Mouse (Mus musculus) hindbrain, embryonic 12.5 days (tissue): Measurements from ENCODE around the gene Fam172a. TPM values are rescaled to one million over a fixed set of nuclear protein-coding genes. Genes with fewer than 3 reads are reported as not detected.

Experiments
- ATAC-seq: fragments of 200-750 bp; cut with Nextera tagmentation; 2 replicates; pipeline ENCODE4 v1.8.0; 2017; ENCODE audit warnings: moderate TSS enrichment; ENCODE audit not compliant: low FRiP score
- H3K27ac ChIP-seq: fragments of 300-500 bp; sonication (generic); 2 replicates; pipeline ENCODE4 v1.5.1; 2016; ENCODE audit warnings: mild to moderate bottlenecking
- H3K27me3 ChIP-seq: fragments of 300-500 bp; sonication (generic); 2 replicates; pipeline ENCODE4 v1.6.1; 2016; ENCODE audit warnings: mild to moderate bottlenecking
- H3K36me3 ChIP-seq: fragments of 300-500 bp; sonication (generic); 2 replicates; pipeline ENCODE4 v1.6.1; 2016; ENCODE audit warnings: mild to moderate bottlenecking
- H3K4me1 ChIP-seq: fragments of 300-500 bp; sonication (generic); 2 replicates; pipeline ENCODE4 v1.6.1; 2016
- H3K4me2 ChIP-seq: fragments of 300-500 bp; sonication (generic); replicated peaks from 2 replicates; pipeline ENCODE4 v1.6.1; 2016; ENCODE audit warnings: mild to moderate bottlenecking
- H3K4me3 ChIP-seq: fragments of 300-500 bp; sonication (generic); 2 replicates; pipeline ENCODE4 v1.5.1; 2016; ENCODE audit warnings: mild to moderate bottlenecking
- H3K9ac ChIP-seq: fragments of 300-500 bp; sonication (generic); 2 replicates; pipeline ENCODE4 v1.6.1; 2016; ENCODE audit warnings: mild to moderate bottlenecking, moderate library complexity
- H3K9me3 ChIP-seq: fragments of 300-500 bp; sonication (generic); replicated peaks from 2 replicates; pipeline ENCODE4 v1.6.1; 2016; ENCODE audit warnings: mild to moderate bottlenecking
- WGBS: fragments of 180-500 bp; shearing (Covaris S2); methylation state at CpG from one replicate; pipeline ENCODE4 v1.1.7; 2016; 5-methylcytosine and 5-hydroxymethylcytosine counted together
- polyA plus RNA-seq: library from polyadenylated mRNA; unstranded; fragments of >200 nt; fragmentation: Nextera tagmentation; extraction: Ambion mirVana; gene quantifications from 2 replicates; pipeline ENCODE4 v1.2.1, GENCODE M21; 2016

Fam172a gene
- polyA plus RNA-seq, 1 experiment from 2014 or later = 42.4 TPM

GRCm38 (mm10) chr13:78207796-78208645, 506.2 kb downstream of the Fam172a start:
- ATAC-seq = no peak
- 0 out of 2 replicates have a peak overlapping the region, but pooled peaks have one; percentile 3 for H3K4me3 ChIP-seq
- H3K27ac ChIP-seq = peak overlapping the region; percentile 64
- peak overlapping the region; percentile 86 for H3K4me2 ChIP-seq
- peaks cover 68% of the 10 kb centered on the region for H3K4me1 ChIP-seq
- peak overlapping the region; percentile 35; the same call in 1 of the 2 replicates for H3K9ac ChIP-seq
- H3K27me3 ChIP-seq = peaks cover 9% of the 10 kb centered on the region; the same call in 1 of the 2 replicates
- H3K9me3 ChIP-seq = no peaks in the 10 kb centered on the region
- 5% methylated on average over 12 of the region's 12 CpGs for WGBS
- H3K36me3 ChIP-seq = no peaks in the 10 kb centered on the region

GRCm38 (mm10) chr13:78208689-78209410, 507.0 kb downstream of the Fam172a start:
- ATAC-seq = no peak
- H3K4me3 ChIP-seq = no peak overlapping the region; the same call in 1 of the 2 replicates
- H3K4me2 ChIP-seq = peak overlapping the region; percentile 86
- peak overlapping the region; percentile 35 for H3K27ac ChIP-seq
- H3K4me1 ChIP-seq = peaks cover 74% of the 10 kb centered on the region
- no peak overlapping the region for H3K9ac ChIP-seq
- H3K36me3 ChIP-seq = no peaks in the 10 kb centered on the region
- 13% methylated on average over 14 of the region's 14 CpGs for WGBS
- H3K27me3 ChIP-seq = peaks cover 9% of the 10 kb centered on the region; the same call in 1 of the 2 replicates
- no peaks in the 10 kb centered on the region for H3K9me3 ChIP-seq

- Histone ChIP-seq H3K4me1 (peaks cover 68% of the 10 kb centered on the region), H3K27ac (peak overlapping the region; percentile 69), H3K27me3 (peaks cover 9% of the 10 kb centered on the region; the same call in 1 of the 2 replicates), H3K9me3 (no peaks in the 10 kb centered on the region), H3K4me3 (peak overlapping the region; percentile 38), H3K4me2 (peak overlapping the region; percentile 86), H3K9ac (peak overlapping the region; percentile 69), H3K36me3 (no peaks in the 10 kb centered on the region)
- ATAC-seq = 0 out of 2 replicates have a peak, but pooled peaks have one; percentile 30
- WGBS = under 1% methylated on average over 12 of the region's 12 CpGs
Observed at GRCm38 (mm10) chr13:78209611-78210028, 507.8 kb downstream of the Fam172a start.

GRCm38 (mm10) chr13:78210029-78210747, 508.4 kb downstream of the Fam172a start:
- Histone ChIP-seq H3K27me3 (peaks cover 9% of the 10 kb centered on the region; the same call in 1 of the 2 replicates), H3K9ac (peak overlapping the region; percentile 69), H3K27ac (peak overlapping the region; percentile 69), H3K36me3 (no peaks in the 10 kb centered on the region), H3K9me3 (no peaks in the 10 kb centered on the region), H3K4me3 (peak overlapping the region; percentile 38), H3K4me1 (peaks cover 65% of the 10 kb centered on the region), H3K4me2 (peak overlapping the region; percentile 86)
- 1% methylated on average over 38 of the region's 38 CpGs for WGBS
- ATAC-seq = peak; percentile 71

- WGBS = 10% methylated on average over 13 of the region's 13 CpGs
- Histone ChIP-seq H3K27me3 (peaks cover 9% of the 10 kb centered on the region; the same call in 1 of the 2 replicates), H3K9me3 (no peaks in the 10 kb centered on the region), H3K27ac (0 out of 2 replicates have a peak overlapping the region, but pooled peaks have one; percentile 69), H3K36me3 (no peaks in the 10 kb centered on the region), H3K4me1 (peaks cover 64% of the 10 kb centered on the region), H3K4me3 (peak overlapping the region; percentile 38), H3K4me2 (peak overlapping the region; percentile 86), H3K9ac (peak overlapping the region; percentile 69)
- ATAC-seq = peak; percentile 30; the same call in 1 of the 2 replicates
Observed at GRCm38 (mm10) chr13:78210748-78211089, 508.9 kb downstream of the Fam172a start.

GRCm38 (mm10) chr13:78211231-78212010, 509.6 kb downstream of the Fam172a start:
- H3K27ac ChIP-seq = no peak overlapping the region
- H3K36me3 ChIP-seq = no peaks in the 10 kb centered on the region
- WGBS = 30% methylated on average over 14 of the region's 14 CpGs
- H3K9ac ChIP-seq = no peak overlapping the region
- peaks cover 64% of the 10 kb centered on the region for H3K4me1 ChIP-seq
- no peaks in the 10 kb centered on the region for H3K9me3 ChIP-seq
- H3K27me3 ChIP-seq = peaks cover 9% of the 10 kb centered on the region; the same call in 1 of the 2 replicates
- ATAC-seq = no peak
- H3K4me3 ChIP-seq = no peak overlapping the region
- 0 out of 2 replicates have a peak overlapping the region, but pooled peaks have one; percentile 86 for H3K4me2 ChIP-seq

- 43% methylated on average over 15 of the region's 15 CpGs for WGBS
- Histone ChIP-seq H3K4me1 (peaks cover 60% of the 10 kb centered on the region), H3K27me3 (peaks cover 9% of the 10 kb centered on the region; the same call in 1 of the 2 replicates), H3K9ac (no peak overlapping the region), H3K27ac (no peak overlapping the region), H3K9me3 (no peaks in the 10 kb centered on the region), H3K4me2 (no peak overlapping the region), H3K4me3 (no peak overlapping the region), H3K36me3 (no peaks in the 10 kb centered on the region)
- no peak for ATAC-seq
Observed at GRCm38 (mm10) chr13:78212111-78212510, 510.3 kb downstream of the Fam172a start.

GRCm38 (mm10) chr13:78213155-78213554, 511.3 kb downstream of the Fam172a start:
- H3K36me3 ChIP-seq = no peaks in the 10 kb centered on the region
- H3K4me1 ChIP-seq = peaks cover 51% of the 10 kb centered on the region
- H3K4me2 ChIP-seq = no peak overlapping the region
- H3K9me3 ChIP-seq = no peaks in the 10 kb centered on the region
- WGBS = 28% methylated on average over 2 of the region's 2 CpGs
- no peak overlapping the region for H3K4me3 ChIP-seq
- H3K27ac ChIP-seq = no peak overlapping the region
- no peak for ATAC-seq
- H3K27me3 ChIP-seq = peaks cover 9% of the 10 kb centered on the region; the same call in 1 of the 2 replicates
- no peak overlapping the region for H3K9ac ChIP-seq

GRCm38 (mm10) chr13:78215223-78215622, 513.4 kb downstream of the Fam172a start:
- no peak overlapping the region for H3K4me2 ChIP-seq
- H3K4me3 ChIP-seq = no peak overlapping the region
- no peak overlapping the region for H3K27ac ChIP-seq
- H3K36me3 ChIP-seq = 0 out of 2 replicates have a peak, but pooled peaks cover 3% of the 10 kb centered on the region
- H3K9ac ChIP-seq = no peak overlapping the region
- 28% methylated on average over 2 of the region's 2 CpGs for WGBS
- no peaks in the 10 kb centered on the region for H3K9me3 ChIP-seq
- peaks cover 9% of the 10 kb centered on the region; the same call in 1 of the 2 replicates for H3K27me3 ChIP-seq
- H3K4me1 ChIP-seq = peaks cover 32% of the 10 kb centered on the region
- peak; percentile 29; the same call in 1 of the 2 replicates for ATAC-seq
